Mouse (Mus musculus) heart, postnatal 25 days (tissue): ENCODE measurements around the gene Klhl21. TPM values are rescaled to one million over a fixed set of nuclear protein-coding genes. Genes with fewer than 3 reads are reported as not detected.

Experiments used
- DNase-seq: peaks from one replicate; pipeline ENCODE4 v3.0.0; 2022; ENCODE audit warnings: low spot score
- intact Hi-C: fragments of 180-260 bp; cut with DNase I; formaldehyde crosslinking; loops from one replicate; pipeline ENCODE4 v1.15.1; 2025
- total RNA-seq, 2 experiments: library from RNA; stranded (reverse); gene quantifications; 2 replicates each; pipeline ENCODE4 v1.2.3; 2021

The Klhl21 gene
- total RNA-seq, 2 experiments from 2014 or later, result 69.8 to 76.2 TPM

DNA sequence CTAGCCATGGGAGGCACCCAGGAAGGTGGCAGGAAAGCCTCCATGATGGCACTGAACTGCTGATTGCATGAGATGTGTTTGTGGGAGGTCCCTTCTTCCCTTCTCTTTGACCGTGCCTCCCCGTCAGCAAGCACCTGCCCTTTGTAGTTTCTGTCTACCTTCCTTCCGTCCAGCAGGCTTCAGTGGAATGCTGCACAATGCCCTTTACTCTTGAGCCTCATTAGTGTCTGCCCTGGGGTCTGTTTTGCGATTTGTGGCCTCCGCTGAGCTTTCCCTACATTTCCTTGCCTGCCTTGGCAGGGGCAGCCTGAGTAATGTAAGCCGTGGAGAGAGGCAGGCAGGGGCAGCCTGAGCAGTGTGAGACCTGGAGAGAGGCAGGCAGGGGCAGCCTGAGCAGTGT, 36.0 kb downstream of the Klhl21 start:
- no peak for DNase-seq
- intact Hi-C loops, result loop anchor here (5.0 kb wide), 1 partner anchor 43 kb away; no protein-coding TSS in a partner anchor

- no peak for DNase-seq
- intact Hi-C loops, result no loop called here
Observed at GRCm38 (mm10) chr4:152062390-152063110, 53.9 kb downstream of the Klhl21 start.

DNA sequence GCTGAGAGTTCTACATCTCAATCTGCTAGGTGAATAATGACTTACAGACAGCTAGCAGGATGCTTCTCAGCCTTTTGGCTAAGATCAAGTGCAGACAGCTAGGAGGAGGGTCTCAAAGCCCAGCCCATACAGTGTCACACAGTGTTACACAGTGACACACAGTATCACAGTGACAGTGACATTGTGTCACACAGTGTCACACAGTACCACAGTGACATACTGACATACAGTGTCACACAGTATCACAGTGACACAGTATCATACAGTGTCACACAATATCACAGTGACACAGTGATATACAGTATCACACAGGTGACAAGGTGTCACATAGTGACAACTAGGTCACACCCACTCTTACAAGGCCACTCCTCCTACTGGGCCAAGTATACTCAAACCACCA, 58.7 kb downstream of the Klhl21 start:
- intact Hi-C loops, result no loop called here

More for the DNA sequence above, 58.7 kb downstream of the Klhl21 start:
- no peak for DNase-seq

Other genes starting within 250 kb of the Klhl21 start
- gene Camta1, start 146.9 kb upstream of the Klhl21 start, total RNA-seq, result 100 to 1,000 TPM; 234 to 244 TPM
- 10 to 100 TPM; 82.3 to 96.4 TPM for gene Dnajc11, start 75.1 kb upstream of the Klhl21 start, total RNA-seq
- 10 to 100 TPM; 11.5 TPM for gene Thap3, start 19.8 kb upstream of the Klhl21 start, total RNA-seq
- 1 to 10 TPM; 5.8 to 6.2 TPM for gene Phf13, start 12.5 kb upstream of the Klhl21 start, total RNA-seq
- 1 to 10 TPM; 3.5 to 5.0 TPM for gene Zbtb48, start 18.9 kb downstream of the Klhl21 start, total RNA-seq
- under 1 TPM in 1 of 2 experiments, not detected in 1; 0.16 TPM for gene Tas1r1, start 29.8 kb downstream of the Klhl21 start, total RNA-seq
- 1 to 10 TPM; 8.6 to 9.6 TPM for gene Nol9, start 30.5 kb downstream of the Klhl21 start, total RNA-seq
- 10 to 100 TPM; 18.7 to 18.9 TPM for gene Plekhg5, start 63.7 kb downstream of the Klhl21 start, total RNA-seq
- 1 to 10 TPM; 2.9 to 3.0 TPM for gene Tnfrsf25, start 107.1 kb downstream of the Klhl21 start, total RNA-seq
- 1 to 10 TPM; 1.7 to 2.2 TPM for gene Espn, start 143.6 kb downstream of the Klhl21 start, total RNA-seq
- gene Hes2, start 150.1 kb downstream of the Klhl21 start, total RNA-seq, result not detected
- gene Acot7, start 169.3 kb downstream of the Klhl21 start, total RNA-seq, result 10 to 100 TPM; 53.4 to 58.8 TPM